Mouse (Mus musculus): ENCODE measurements around the gene Bmper. TPM values are rescaled to one million over a fixed set of nuclear protein-coding genes. Genes with fewer than 3 reads are reported as not detected.

Bmper gene
- polyA plus RNA-seq, 1 experiment from 2014 or later = 15.7 TPM

DNA sequence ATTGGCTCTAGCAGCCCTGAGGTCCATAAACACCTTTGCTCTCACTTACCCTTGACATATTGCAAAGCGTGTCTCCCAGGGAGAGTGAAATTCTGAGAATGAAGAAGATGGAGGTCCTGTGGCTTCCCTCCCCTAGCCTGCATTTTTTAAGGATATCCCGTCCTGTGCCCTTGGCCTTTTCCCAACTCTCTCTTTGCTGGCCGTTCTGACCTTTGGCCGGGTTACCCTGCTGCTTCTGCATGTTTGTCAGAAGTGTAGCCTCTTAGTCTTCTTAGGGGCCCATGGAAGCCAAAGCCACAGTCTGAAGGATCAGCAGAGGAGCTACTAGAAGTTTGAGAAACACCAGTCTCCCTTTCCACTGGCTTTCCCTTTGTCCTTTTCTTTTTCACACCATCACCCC, 82.8 kb downstream of the Bmper start:
- no peak overlapping the region for H3K27ac ChIP-seq
- no peaks in the 10 kb centered on the region for H3K36me3 ChIP-seq
- H3K27me3 ChIP-seq = peaks cover 63% of the 10 kb centered on the region
- WGBS = 23% methylated on average over 4 of the region's 4 CpGs
- no peaks in the 10 kb centered on the region for H3K4me1 ChIP-seq (replicated peaks)
- H3K9ac ChIP-seq (replicated peaks) = no peak overlapping the region
- no peaks in the 10 kb centered on the region for H3K9me3 ChIP-seq
- ATAC-seq (ENCODE audit: insufficient number of reproducible peaks, insufficient read depth, low FRiP score, low TSS enrichment, low read depth) = no peak
- H3K4me3 ChIP-seq (replicated peaks) = no peak overlapping the region
- H3K4me2 ChIP-seq = no peak overlapping the region

DNA sequence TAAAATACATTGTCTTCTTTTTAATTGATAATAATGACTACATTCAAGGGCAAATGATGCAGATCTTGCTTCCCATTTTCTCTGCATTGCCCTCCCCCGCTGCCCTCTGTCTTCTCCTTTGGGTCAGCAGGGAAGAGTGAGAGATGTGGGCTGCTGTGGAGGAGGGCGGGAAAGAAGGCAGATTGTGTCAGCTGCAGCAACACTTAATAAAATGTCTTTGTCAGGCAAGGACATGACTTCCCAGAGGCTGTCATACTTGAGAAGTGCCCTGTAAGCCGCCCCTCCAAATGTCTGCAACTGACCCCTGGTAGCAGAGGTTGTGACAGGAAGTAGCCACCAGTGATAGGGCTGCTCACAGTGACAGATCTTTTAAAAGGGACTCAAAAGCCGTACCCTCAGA, 83.3 kb downstream of the Bmper start:
- H3K27me3 ChIP-seq = peaks cover 63% of the 10 kb centered on the region
- no peak overlapping the region for H3K27ac ChIP-seq
- no peak for ATAC-seq (ENCODE audit: insufficient number of reproducible peaks, insufficient read depth, low FRiP score, low TSS enrichment, low read depth)
- no peak overlapping the region for H3K4me2 ChIP-seq
- H3K9ac ChIP-seq (replicated peaks) = no peak overlapping the region
- no peak overlapping the region for H3K4me3 ChIP-seq (replicated peaks)
- WGBS = 44% methylated on average over 4 of the region's 4 CpGs
- H3K9me3 ChIP-seq = no peaks in the 10 kb centered on the region
- H3K4me1 ChIP-seq (replicated peaks) = no peaks in the 10 kb centered on the region
- no peaks in the 10 kb centered on the region for H3K36me3 ChIP-seq

- no peak overlapping the region for H3K27ac ChIP-seq
- no peaks in the 10 kb centered on the region for H3K36me3 ChIP-seq
- H3K4me3 ChIP-seq (replicated peaks) = no peak overlapping the region
- H3K9me3 ChIP-seq = no peaks in the 10 kb centered on the region
- H3K9ac ChIP-seq (replicated peaks) = no peak overlapping the region
- no peaks in the 10 kb centered on the region for H3K4me1 ChIP-seq (replicated peaks)
- WGBS = 93% methylated on average over 2 of the region's 2 CpGs
- peaks cover 60% of the 10 kb centered on the region for H3K27me3 ChIP-seq
- ATAC-seq (ENCODE audit: insufficient number of reproducible peaks, insufficient read depth, low FRiP score, low TSS enrichment, low read depth) = no peak
- H3K4me2 ChIP-seq = no peak overlapping the region
Measured at GRCm38 (mm10) chr9:23307835-23308234, 85.0 kb downstream of the Bmper start.

DNA sequence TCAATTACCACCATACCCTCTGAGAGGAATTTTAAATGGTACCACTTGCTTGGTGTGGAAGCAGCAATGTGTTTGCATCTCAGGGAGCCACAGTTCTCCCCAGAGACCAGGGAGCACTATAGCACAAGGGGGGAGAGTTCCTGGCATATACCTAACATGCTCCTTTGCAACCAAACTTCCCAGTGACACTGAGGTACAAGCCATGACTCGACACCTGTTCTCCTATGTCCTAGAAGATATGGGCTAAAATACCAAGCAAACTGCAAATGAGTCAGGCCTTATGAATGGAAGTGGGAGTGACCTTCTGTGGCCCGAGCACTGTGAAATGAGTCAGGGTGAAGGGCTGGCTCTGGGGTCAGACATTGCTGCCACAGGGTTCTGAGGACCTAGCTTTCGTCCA, 88.1 kb downstream of the Bmper start:
- H3K27me3 ChIP-seq = peaks cover 64% of the 10 kb centered on the region
- H3K4me2 ChIP-seq = no peak overlapping the region
- WGBS = 78% methylated on average over 3 of the region's 3 CpGs
- H3K27ac ChIP-seq = no peak overlapping the region
- H3K4me1 ChIP-seq (replicated peaks) = no peaks in the 10 kb centered on the region
- no peaks in the 10 kb centered on the region for H3K36me3 ChIP-seq
- H3K9me3 ChIP-seq = no peaks in the 10 kb centered on the region
- H3K9ac ChIP-seq (replicated peaks) = no peak overlapping the region
- no peak overlapping the region for H3K4me3 ChIP-seq (replicated peaks)
- ATAC-seq (ENCODE audit: insufficient number of reproducible peaks, insufficient read depth, low FRiP score, low TSS enrichment, low read depth) = no peak

- H3K27me3 ChIP-seq = peaks cover 60% of the 10 kb centered on the region
- H3K27ac ChIP-seq = no peak overlapping the region
- no peaks in the 10 kb centered on the region for H3K4me1 ChIP-seq (replicated peaks)
- no peak overlapping the region for H3K4me2 ChIP-seq
- ATAC-seq (ENCODE audit: insufficient number of reproducible peaks, insufficient read depth, low FRiP score, low TSS enrichment, low read depth) = no peak
- no peaks in the 10 kb centered on the region for H3K36me3 ChIP-seq
- H3K4me3 ChIP-seq (replicated peaks) = no peak overlapping the region
- H3K9ac ChIP-seq (replicated peaks) = no peak overlapping the region
- no peaks in the 10 kb centered on the region for H3K9me3 ChIP-seq
Measured at GRCm38 (mm10) chr9:23311956-23312355, 89.1 kb downstream of the Bmper start.

- WGBS = 78% methylated on average over 2 of the region's 2 CpGs
- Histone ChIP-seq H3K9ac (replicated peaks) (no peak overlapping the region), H3K4me2 (no peak overlapping the region), H3K27me3 (peaks cover 61% of the 10 kb centered on the region), H3K9me3 (no peaks in the 10 kb centered on the region), H3K36me3 (no peaks in the 10 kb centered on the region), H3K4me3 (replicated peaks) (no peak overlapping the region), H3K27ac (no peak overlapping the region), H3K4me1 (replicated peaks) (no peaks in the 10 kb centered on the region)
- ATAC-seq (ENCODE audit: insufficient number of reproducible peaks, insufficient read depth, low FRiP score, low TSS enrichment, low read depth) = no peak
Measured at GRCm38 (mm10) chr9:23312877-23313276, 90.0 kb downstream of the Bmper start.

- no peak overlapping the region for H3K4me2 ChIP-seq
- 88% methylated on average over 5 of the region's 5 CpGs for WGBS
Measured at GRCm38 (mm10) chr9:23315631-23316330, 92.9 kb downstream of the Bmper start.

GRCm38 (mm10) chr9:23327830-23328229, 105.0 kb downstream of the Bmper start:
- H3K9me3 ChIP-seq = no peaks in the 10 kb centered on the region
- H3K27me3 ChIP-seq = no peaks in the 10 kb centered on the region; the same call in 1 of the 2 replicates
- H3K4me1 ChIP-seq (replicated peaks) = no peaks in the 10 kb centered on the region
- no peak overlapping the region for H3K4me2 ChIP-seq
- no peak overlapping the region for H3K9ac ChIP-seq (replicated peaks)
- H3K4me3 ChIP-seq (replicated peaks) = no peak overlapping the region
- no peak for ATAC-seq (ENCODE audit: insufficient number of reproducible peaks, insufficient read depth, low FRiP score, low TSS enrichment, low read depth)
- no peak overlapping the region for H3K27ac ChIP-seq
- 91% methylated on average over 3 of the region's 3 CpGs for WGBS
- H3K36me3 ChIP-seq = no peaks in the 10 kb centered on the region

More at GRCm38 (mm10) chr9:23315631-23316330, 92.9 kb downstream of the Bmper start:
- Histone ChIP-seq H3K4me3 (replicated peaks) (no peak overlapping the region), H3K9me3 (no peaks in the 10 kb centered on the region), H3K36me3 (no peaks in the 10 kb centered on the region), H3K9ac (replicated peaks) (no peak overlapping the region), H3K4me1 (replicated peaks) (no peaks in the 10 kb centered on the region), H3K27ac (no peak overlapping the region), H3K27me3 (peaks cover 42% of the 10 kb centered on the region)
- no peak for ATAC-seq (ENCODE audit: insufficient number of reproducible peaks, insufficient read depth, low FRiP score, low TSS enrichment, low read depth)

GRCm38 (mm10) chr9:23333041-23333622, 110.3 kb downstream of the Bmper start:
- no peak overlapping the region for H3K4me2 ChIP-seq
- no peaks in the 10 kb centered on the region for H3K9me3 ChIP-seq
- H3K9ac ChIP-seq (replicated peaks) = no peak overlapping the region
- H3K36me3 ChIP-seq = no peaks in the 10 kb centered on the region
- no peak overlapping the region for H3K4me3 ChIP-seq (replicated peaks)
- WGBS = 81% methylated on average over 3 of the region's 3 CpGs
- H3K27me3 ChIP-seq = no peaks in the 10 kb centered on the region
- no peak overlapping the region for H3K27ac ChIP-seq
- H3K4me1 ChIP-seq (replicated peaks) = no peaks in the 10 kb centered on the region
- no peak for ATAC-seq (ENCODE audit: insufficient number of reproducible peaks, insufficient read depth, low FRiP score, low TSS enrichment, low read depth)

- Histone ChIP-seq H3K4me1 (replicated peaks) (peaks cover 8% of the 10 kb centered on the region; the same call in 1 of the 2 replicates), H3K9me3 (no peaks in the 10 kb centered on the region), H3K4me3 (replicated peaks) (no peak overlapping the region), H3K36me3 (no peaks in the 10 kb centered on the region), H3K9ac (replicated peaks) (no peak overlapping the region), H3K27me3 (no peaks in the 10 kb centered on the region), H3K27ac (no peak overlapping the region), H3K4me2 (no peak overlapping the region)
- no peak for ATAC-seq (ENCODE audit: insufficient number of reproducible peaks, insufficient read depth, low FRiP score, low TSS enrichment, low read depth)
Measured at GRCm38 (mm10) chr9:23340551-23340950, 117.7 kb downstream of the Bmper start.

- H3K9ac ChIP-seq (replicated peaks) = no peak overlapping the region
- no peaks in the 10 kb centered on the region for H3K36me3 ChIP-seq
- no peaks in the 10 kb centered on the region for H3K27me3 ChIP-seq
- no peak overlapping the region for H3K4me3 ChIP-seq (replicated peaks)
- ATAC-seq (ENCODE audit: insufficient number of reproducible peaks, insufficient read depth, low FRiP score, low TSS enrichment, low read depth) = no peak
- H3K4me1 ChIP-seq (replicated peaks) = peaks cover 8% of the 10 kb centered on the region; the same call in 1 of the 2 replicates
- H3K9me3 ChIP-seq = no peaks in the 10 kb centered on the region
- no peak overlapping the region for H3K4me2 ChIP-seq
- H3K27ac ChIP-seq = no peak overlapping the region
Measured at GRCm38 (mm10) chr9:23341246-23341645, 118.4 kb downstream of the Bmper start.

GRCm38 (mm10) chr9:23344353-23344752, 121.5 kb downstream of the Bmper start:
- ATAC-seq (ENCODE audit: insufficient number of reproducible peaks, insufficient read depth, low FRiP score, low TSS enrichment, low read depth) = no peak
- Histone ChIP-seq H3K9ac (replicated peaks) (no peak overlapping the region), H3K4me2 (no peak overlapping the region), H3K9me3 (no peaks in the 10 kb centered on the region), H3K27ac (no peak overlapping the region), H3K4me1 (replicated peaks) (peaks cover 11% of the 10 kb centered on the region; the same call in 1 of the 2 replicates), H3K4me3 (replicated peaks) (no peak overlapping the region), H3K27me3 (no peaks in the 10 kb centered on the region; the same call in 1 of the 2 replicates), H3K36me3 (no peaks in the 10 kb centered on the region)

All from limb, embryonic 12.5 days (tissue).